Mouse (Mus musculus): Measurements from ENCODE around the gene Cxcl17. TPM values are rescaled to one million over a fixed set of nuclear protein-coding genes. Genes with fewer than 3 reads are reported as not detected.
A peak's percentile ranks its signal among the peaks of the same experiment; 100 is the strongest.

Cxcl17 gene
- polyA plus RNA-seq, 1 experiment from 2014 or later = 0.28 TPM

DNA sequence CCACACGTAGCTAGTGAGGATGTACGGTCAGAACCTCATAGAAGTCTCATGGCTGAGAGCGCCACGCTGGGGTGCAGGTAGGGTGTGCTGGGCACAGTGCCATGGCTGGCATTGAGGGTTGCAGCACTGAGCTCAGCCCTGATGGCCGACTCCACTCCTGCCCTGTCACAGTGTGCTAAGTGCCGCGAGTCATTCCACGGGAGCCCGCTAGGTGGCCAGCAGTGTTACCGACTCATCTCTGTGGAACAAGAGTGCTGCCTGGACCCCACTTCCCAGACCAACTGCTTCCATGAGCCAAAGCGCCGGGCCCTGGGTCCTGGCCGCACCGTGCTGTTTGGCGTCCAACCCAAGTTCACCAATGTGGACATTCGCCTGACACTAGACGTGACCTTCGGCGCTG, 49.5 kb downstream of the Cxcl17 start:
- Histone ChIP-seq H3K27ac (no peak overlapping the region), H3K27me3 (peaks cover 29% of the 10 kb centered on the region), H3K4me2 (no peak overlapping the region), H3K36me3 (peaks cover 14% of the 10 kb centered on the region), H3K4me1 (replicated peaks) (peaks cover 14% of the 10 kb centered on the region), H3K9ac (no peak overlapping the region), H3K4me3 (no peak overlapping the region), H3K9me3 (replicated peaks) (no peaks in the 10 kb centered on the region)
- no peak for ATAC-seq (replicated peaks; ENCODE audit: insufficient number of reproducible peaks, insufficient read depth, low FRiP score, low read depth)
- WGBS = 83% methylated on average over 19 of the region's 19 CpGs

DNA sequence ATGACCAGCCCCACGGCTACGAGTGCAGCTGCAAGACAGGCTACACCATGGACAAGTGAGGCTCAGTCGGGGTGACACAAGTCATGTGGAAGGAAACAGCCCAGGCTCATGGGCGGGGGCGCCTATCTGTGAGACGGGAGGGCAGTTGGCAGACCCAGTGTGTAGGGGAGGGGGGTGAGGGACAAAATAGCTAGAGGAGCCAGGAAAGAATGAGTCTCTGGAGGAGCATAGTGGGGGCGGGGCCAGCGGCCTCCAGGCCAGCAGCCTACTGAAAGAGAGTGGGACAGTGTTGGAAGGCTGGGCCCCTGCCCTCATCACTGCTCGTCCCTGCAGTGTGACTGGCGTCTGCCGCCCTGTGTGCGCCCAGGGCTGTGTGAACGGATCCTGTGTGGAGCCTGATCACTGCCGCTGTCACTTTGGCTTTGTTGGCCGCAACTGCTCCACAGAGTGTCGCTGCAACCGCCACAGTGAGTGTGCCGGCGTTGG, 53.9 kb downstream of the Cxcl17 start:
- Histone ChIP-seq H3K9ac (0 out of 2 replicates have a peak overlapping the region, but pooled peaks have one; percentile 17), H3K4me1 (replicated peaks) (peaks cover 8% of the 10 kb centered on the region), H3K36me3 (peaks cover 14% of the 10 kb centered on the region), H3K27ac (peak overlapping the region; percentile 47), H3K4me2 (0 out of 2 replicates have a peak overlapping the region, but pooled peaks have one; percentile 13), H3K27me3 (no peaks in the 10 kb centered on the region), H3K4me3 (no peak overlapping the region), H3K9me3 (replicated peaks) (no peaks in the 10 kb centered on the region)
- 70% methylated on average over 19 of the region's 19 CpGs for WGBS
- ATAC-seq (replicated peaks; ENCODE audit: insufficient number of reproducible peaks, insufficient read depth, low FRiP score, low read depth) = peak; percentile 53

Other genes with a start within 250 kb of the Cxcl17 start
- 0.49 and 1.9 TPM in 2 replicates for gene Pou2f2, start 233.2 kb downstream of the Cxcl17 start, polyA plus RNA-seq (2015; fragmentation: Nextera tagmentation; extraction: Ambion mirVana)
- 6.6 and 9.5 TPM in 2 replicates for gene Dedd2, start 192.3 kb downstream of the Cxcl17 start, polyA plus RNA-seq (2015; fragmentation: Nextera tagmentation; extraction: Ambion mirVana)
- gene Zfp526, start 191.5 kb downstream of the Cxcl17 start, polyA plus RNA-seq (2015; fragmentation: Nextera tagmentation; extraction: Ambion mirVana) = 1.7 and 2.9 TPM in 2 replicates
- gene Gsk3a, start 175.0 kb downstream of the Cxcl17 start, polyA plus RNA-seq (2015; fragmentation: Nextera tagmentation; extraction: Ambion mirVana) = 6.6 and 9.8 TPM in 2 replicates
- gene Erf, start 162.1 kb downstream of the Cxcl17 start, polyA plus RNA-seq (2015; fragmentation: Nextera tagmentation; extraction: Ambion mirVana) = 12.1 and 13.2 TPM in 2 replicates
- gene Cic, start 145.2 kb downstream of the Cxcl17 start, polyA plus RNA-seq (2015; fragmentation: Nextera tagmentation; extraction: Ambion mirVana) = 22.9 and 27.4 TPM in 2 replicates
- gene Pafah1b3, start 114.9 kb downstream of the Cxcl17 start, polyA plus RNA-seq (2015; fragmentation: Nextera tagmentation; extraction: Ambion mirVana) = 103 and 119 TPM in 2 replicates
- gene Prr19, start 111.5 kb downstream of the Cxcl17 start, polyA plus RNA-seq (2015; fragmentation: Nextera tagmentation; extraction: Ambion mirVana) = 0.10 and 0.15 TPM in 2 replicates
- 0.05 and 0.27 TPM in 2 replicates for gene Tmem145, start 106.8 kb downstream of the Cxcl17 start, polyA plus RNA-seq (2015; fragmentation: Nextera tagmentation; extraction: Ambion mirVana)
- 6.2 and 9.4 TPM in 2 replicates for gene Megf8, start 95.7 kb downstream of the Cxcl17 start, polyA plus RNA-seq (2015; fragmentation: Nextera tagmentation; extraction: Ambion mirVana)
- 0.22 and 1.1 TPM in 2 replicates for gene Cnfn, start 43.2 kb downstream of the Cxcl17 start, polyA plus RNA-seq (2015; fragmentation: Nextera tagmentation; extraction: Ambion mirVana)
- gene Lipe, start 14.2 kb downstream of the Cxcl17 start, polyA plus RNA-seq (2015; fragmentation: Nextera tagmentation; extraction: Ambion mirVana) = 5.6 and 7.7 TPM in 2 replicates
- gene Ceacam1, start 64.7 kb upstream of the Cxcl17 start, polyA plus RNA-seq (2015; fragmentation: Nextera tagmentation; extraction: Ambion mirVana) = 3.0 and 4.4 TPM in 2 replicates
- gene Ceacam2, start 127.0 kb upstream of the Cxcl17 start, polyA plus RNA-seq (2015; fragmentation: Nextera tagmentation; extraction: Ambion mirVana) = not detected in 2 replicates
- gene Erich4, start 203.0 kb upstream of the Cxcl17 start, polyA plus RNA-seq (2015; fragmentation: Nextera tagmentation; extraction: Ambion mirVana) = not detected in 2 replicates
- gene Dmac2, start 206.5 kb upstream of the Cxcl17 start, polyA plus RNA-seq (2015; fragmentation: Nextera tagmentation; extraction: Ambion mirVana) = 55.3 and 61.5 TPM in 2 replicates
- 6.9 and 9.7 TPM in 2 replicates for gene B3gnt8, start 213.8 kb upstream of the Cxcl17 start, polyA plus RNA-seq (2015; fragmentation: Nextera tagmentation; extraction: Ambion mirVana)
- gene Bckdha, start 246.1 kb upstream of the Cxcl17 start, polyA plus RNA-seq (2015; fragmentation: Nextera tagmentation; extraction: Ambion mirVana) = 58.5 and 68.9 TPM in 2 replicates
- gene Exosc5, start 246.3 kb upstream of the Cxcl17 start, polyA plus RNA-seq (2015; fragmentation: Nextera tagmentation; extraction: Ambion mirVana) = 30.3 and 45.7 TPM in 2 replicates

All from heart, embryonic 15.5 days (tissue).